Mouse (Mus musculus) liver (tissue): ENCODE measurements around the gene Retreg3.

Experiments used
- DNase-seq: peaks from one replicate; pipeline ENCODE4 v3.0.0-alpha.2; 2020; ENCODE audit warnings: mixed read lengths

Retreg3 gene

GRCm38 (mm10) chr11:101050359-101050758, 69.3 kb downstream of the Retreg3 start:
- no peak for DNase-seq

GRCm38 (mm10) chr11:101047502-101047901, 72.2 kb downstream of the Retreg3 start:
- DNase-seq, result no peak

GRCm38 (mm10) chr11:101046440-101046839, 73.3 kb downstream of the Retreg3 start:
- DNase-seq, result no peak
